Mouse (Mus musculus) layer of hippocampus, adult 8-10 months (tissue): ENCODE measurements around the gene Tprn. TPM values are rescaled to one million over a fixed set of nuclear protein-coding genes. Genes with fewer than 3 reads are reported as not detected.

Source experiments
- DNase-seq, 2 experiments: peaks; one replicate each; pipeline ENCODE4 v3.0.0; 2022; ENCODE audit warnings: low spot score in 2 of 2
- total RNA-seq, 4 experiments: library from RNA; stranded (reverse); gene quantifications; 2 replicates each; pipeline ENCODE4 v1.2.4; 2022

The Tprn gene
- total RNA-seq, 4 experiments from 2014 or later: 19.9 to 27.8 (median 24.3) TPM

DNA sequence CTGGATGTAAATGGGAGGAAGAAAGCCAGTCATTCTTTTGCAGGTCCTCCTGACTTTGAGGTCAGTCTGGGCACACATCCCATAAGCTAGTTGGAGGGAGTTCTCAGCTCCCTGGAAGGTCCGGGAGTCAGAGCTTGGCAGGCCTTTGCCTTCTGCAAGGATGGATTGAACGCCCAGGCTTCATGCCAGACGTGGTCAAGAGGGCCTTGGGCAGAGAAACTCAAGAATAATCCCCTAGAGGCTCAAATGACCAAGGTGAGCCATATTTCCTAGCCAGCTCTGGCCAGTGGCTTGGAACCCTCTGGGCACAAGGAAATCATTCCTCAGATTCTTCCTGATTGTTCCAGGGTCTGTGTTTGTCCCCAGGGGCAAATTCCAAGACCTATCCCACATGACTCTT, 2.4 kb downstream of the Tprn start:
- DNase-seq: no peak

DNA sequence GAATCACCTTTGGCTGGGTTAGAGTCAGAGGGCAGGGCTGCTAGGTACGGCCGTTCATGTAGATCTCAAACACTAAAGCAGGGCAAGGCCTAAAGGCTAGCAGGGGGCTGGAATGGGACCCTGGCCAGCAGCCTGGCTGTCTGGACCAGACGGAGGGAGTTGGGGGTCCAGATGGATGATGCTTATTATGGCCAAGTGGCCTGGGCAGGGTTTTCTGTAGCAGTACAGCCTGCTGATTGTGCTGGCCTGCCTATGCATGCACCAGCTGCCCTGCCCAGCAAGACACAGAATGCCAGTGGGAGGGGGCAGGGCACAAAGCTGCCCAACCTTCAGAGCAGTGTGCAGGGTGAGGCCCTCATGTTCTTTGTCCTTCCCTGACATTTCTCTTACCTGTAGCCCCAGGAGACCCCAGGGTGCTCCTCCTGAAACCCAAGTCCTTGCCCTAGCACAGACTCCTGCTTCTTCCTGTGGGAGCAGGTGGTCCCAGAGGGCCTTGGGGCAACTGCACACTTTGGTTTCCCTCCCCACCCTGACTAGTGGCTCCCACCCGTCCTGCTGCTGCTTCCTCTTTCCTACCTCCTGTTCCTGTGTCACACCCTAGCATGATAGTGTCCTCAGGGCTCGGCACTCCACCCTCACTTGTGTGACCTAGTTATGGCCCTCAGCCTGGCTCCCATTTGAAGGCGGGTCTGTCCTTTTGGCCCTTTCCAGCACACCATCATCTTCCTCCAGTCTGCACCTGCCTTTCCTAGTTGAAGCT, 3.7 kb downstream of the Tprn start:
- DNase-seq: peak in 1 of 2 experiments; percentile 53

DNA sequence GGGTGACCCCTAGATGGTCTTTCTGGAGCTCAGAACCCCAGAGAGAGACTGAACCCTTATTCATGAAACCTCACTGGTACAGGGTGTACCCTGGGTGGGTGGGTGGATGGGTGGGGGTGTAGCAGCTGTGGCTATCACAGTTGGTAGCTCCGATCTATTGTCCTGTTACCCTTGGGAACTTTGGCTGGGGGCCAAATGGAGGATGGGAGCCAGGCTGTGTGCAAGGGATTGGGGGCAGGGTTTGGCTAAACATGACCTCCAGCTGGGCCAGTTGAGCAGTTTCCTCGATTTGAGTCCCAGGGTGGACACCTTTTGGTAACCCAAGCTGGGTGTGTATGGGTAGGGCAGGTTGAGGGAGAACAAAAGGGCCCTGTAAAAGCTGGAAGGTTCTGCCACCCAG, 4.3 kb downstream of the Tprn start:
- DNase-seq: peak; percentile 79 to 85

DNA sequence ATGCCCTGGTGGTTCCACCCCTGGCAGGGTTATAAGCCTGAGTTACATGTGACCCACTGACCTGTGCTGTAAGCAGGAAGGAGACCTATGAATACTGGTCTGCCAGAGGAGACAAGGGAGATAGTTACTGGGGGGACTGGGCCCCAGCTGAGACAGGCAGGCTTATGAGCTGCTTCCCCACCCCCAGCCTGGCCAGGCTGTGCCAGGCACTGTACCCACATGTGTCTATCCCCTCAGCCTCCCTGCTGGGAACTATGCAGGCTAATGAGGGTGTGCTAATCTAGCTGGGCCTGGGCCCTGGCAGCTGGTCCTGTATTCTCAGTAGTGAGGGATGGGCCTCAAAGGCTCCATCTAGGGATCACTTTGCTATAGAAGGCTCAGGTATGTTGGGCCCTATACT, 4.8 kb downstream of the Tprn start:
- no peak for DNase-seq

DNA sequence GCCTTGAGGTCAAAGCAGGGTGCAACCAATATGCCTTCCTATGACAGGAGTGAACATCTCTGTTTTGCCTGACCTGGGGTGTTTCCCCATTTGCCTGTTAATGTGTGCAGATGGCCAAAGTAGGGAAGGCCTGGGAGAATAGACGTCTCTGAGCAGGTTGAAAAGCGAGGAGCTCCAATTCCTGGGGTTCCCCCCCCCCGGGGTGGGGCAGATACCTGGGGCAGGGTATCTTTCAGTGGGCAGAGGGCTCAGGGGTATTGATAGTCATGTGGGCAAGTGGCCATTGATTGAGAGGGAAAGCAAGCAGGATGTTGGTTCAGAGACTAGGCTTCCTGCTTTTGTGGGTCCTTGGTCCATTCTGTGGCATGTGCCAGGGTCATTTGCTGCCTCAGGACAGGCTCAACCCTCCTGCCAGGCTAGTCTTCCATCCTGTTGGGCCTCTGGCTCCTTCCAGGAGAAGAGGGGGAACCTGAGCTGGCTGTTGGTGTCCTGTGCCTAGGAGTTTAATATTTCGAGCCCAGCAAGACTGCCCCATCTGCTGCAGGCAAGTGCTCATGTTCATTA, 5.4 kb downstream of the Tprn start:
- no peak for DNase-seq

DNA sequence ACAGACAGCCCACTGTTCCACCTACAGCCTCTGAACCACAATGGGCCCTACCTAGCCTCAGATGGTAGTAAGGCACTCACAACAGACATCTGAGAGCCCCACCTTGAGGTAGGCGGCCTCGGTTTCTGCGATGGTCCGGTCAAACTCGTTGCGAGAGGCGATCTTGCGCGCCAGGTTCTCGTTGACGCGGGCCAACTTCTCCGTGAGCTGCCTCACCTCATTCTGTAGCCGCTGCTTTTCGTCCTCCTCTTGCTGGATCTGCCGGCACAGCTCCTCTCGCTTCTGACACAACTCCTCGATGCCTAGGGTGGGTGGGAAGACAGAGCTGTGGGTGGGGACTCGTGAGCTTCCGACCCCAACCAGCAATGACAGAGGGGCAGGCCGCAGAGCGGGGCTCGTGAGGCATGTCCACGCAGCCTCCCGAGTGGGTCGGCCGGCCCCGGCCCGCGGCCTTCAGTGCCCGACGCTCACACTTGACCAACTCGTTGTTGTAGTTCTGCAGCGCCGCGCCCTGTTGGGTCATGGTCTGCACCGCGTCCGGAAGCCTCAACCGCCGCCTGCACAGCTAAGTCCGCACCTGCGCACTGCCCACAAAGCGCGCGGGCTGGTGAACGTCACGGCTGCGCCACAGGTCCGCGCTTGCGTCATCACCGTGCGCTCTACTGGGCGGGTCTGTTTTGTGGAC, 9.6 kb downstream of the Tprn start, which contains the start of the genes Ssna1 and Anapc2:
Gene Ssna1, minus strand, starts transcription at position 612 of the 685 bp plus-strand sequence.
Gene Anapc2, plus strand, starts transcription at position 652 of the 685 bp plus-strand sequence.
- peak; percentile 95 to 97 for DNase-seq

DNA sequence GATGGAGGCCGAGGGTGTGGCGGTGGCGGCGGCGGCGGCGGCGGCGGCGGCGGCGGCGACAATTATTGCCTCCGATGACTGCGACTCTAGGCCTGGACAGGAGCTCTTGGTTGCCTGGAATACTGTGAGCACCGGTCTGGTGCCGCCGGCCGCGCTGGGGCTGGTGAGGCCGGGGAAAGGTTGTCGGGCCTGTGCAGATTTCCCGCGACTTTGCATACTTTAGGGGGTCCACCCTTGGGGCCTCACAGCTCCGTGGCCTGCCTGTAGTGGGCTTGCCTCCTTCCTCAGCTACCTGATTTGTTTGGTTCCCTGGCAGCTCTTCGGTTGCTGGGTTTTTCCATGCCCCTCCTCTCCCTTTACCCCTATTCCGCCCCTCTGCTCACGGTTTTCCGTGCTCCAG, 10.1 kb downstream of the Tprn start:
- DNase-seq: no peak

DNA sequence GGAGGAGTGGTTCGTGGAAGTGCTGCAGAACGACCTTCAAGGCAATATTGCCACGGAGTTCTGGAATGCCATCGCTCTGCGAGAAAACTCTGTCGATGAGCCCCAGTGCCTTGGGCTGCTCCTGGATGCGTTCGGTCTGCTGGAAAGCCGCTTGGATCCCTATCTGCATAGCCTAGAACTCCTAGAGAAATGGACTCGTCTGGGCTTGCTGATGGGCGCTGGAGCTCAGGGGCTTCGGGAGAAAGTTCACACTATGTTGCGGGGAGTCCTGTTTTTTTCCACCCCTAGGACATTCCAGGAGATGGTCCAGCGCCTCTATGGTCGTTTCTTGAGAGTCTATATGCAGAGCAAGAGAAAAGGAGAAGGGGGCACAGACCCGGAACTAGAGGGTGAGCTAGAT, 10.6 kb downstream of the Tprn start:
- no peak for DNase-seq

DNA sequence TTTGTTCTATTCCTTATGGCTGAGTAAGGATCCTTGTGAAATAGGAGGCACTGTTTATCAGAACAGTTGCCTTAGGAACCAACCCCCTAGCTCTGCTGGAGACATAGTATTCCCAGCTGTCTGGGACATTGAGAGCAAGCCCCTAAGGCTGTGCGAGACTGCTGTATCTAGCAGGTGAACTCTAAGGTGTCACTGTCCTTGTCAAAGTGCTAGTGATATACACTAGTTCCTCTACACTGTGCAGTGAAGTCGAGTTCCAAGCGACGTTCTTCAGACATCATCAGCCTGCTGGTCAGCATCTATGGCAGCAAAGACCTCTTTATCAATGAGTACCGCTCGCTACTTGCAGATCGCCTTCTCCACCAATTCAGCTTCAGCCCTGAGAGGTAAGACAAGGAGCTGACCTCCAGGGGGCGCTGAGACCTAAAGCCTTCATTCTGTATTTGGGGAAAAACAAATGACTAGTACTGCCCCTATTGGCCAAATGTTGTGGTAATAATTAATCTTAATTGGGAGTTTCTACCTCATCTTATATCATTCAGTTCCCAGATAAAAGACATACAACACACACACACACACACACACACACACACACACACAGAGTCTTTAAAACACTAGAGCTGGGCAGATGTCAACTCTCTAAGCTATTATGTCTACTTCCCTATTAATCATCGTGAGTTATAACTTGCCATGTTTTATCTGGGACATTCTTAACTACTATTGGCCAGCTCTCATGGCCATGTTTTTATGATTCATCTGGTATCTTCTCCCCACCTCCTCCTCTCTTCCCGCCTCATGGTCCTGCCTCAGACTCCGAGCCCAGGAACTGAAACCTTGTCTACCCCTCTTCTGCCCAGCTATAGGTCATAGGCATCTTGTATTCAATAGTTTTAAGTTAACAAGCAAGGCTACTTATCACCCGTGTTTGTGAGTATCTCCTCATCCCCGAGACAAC, 16.8 kb downstream of the Tprn start:
- DNase-seq: peak in 1 of 2 experiments; percentile 87

DNA sequence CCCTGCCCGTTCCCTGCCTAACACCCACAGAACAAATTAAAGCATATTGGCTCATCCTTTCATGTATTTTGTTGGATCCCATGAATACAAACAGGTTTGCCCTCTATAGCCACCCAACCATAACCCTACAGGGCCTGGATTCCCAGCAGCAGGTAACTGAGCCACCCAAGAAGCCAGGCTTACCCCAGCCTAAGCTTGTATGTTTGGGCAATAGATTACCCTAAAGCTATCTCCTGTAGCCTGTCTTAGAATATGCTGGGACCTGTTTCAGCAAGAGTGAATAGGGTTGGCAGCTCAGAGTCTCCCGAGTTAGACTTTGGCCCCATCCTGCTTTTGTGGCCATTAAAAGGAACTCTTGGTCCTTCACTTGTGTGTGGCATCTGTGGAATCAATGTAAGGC, 23.1 kb downstream of the Tprn start:
- no peak for DNase-seq

DNA sequence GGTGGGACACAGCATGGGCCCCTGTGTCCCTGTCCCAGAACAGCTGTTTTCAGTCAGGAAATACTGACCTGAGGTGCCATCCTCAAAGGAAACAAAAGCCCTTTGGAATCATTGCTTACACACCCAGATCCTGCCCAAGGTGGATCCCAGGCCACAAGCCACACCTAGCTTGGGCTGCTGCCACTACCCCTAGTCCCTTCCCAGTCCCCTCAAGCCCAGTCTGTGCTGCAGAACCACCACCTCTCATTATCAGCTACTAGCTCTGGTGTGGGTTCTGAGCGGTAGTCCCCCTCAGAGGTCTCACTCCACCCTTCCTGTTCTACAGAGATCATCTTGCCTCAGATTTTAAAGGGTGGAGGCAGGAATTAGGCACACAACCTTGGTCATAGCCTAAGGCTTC, 23.9 kb downstream of the Tprn start:
- DNase-seq: no peak

DNA sequence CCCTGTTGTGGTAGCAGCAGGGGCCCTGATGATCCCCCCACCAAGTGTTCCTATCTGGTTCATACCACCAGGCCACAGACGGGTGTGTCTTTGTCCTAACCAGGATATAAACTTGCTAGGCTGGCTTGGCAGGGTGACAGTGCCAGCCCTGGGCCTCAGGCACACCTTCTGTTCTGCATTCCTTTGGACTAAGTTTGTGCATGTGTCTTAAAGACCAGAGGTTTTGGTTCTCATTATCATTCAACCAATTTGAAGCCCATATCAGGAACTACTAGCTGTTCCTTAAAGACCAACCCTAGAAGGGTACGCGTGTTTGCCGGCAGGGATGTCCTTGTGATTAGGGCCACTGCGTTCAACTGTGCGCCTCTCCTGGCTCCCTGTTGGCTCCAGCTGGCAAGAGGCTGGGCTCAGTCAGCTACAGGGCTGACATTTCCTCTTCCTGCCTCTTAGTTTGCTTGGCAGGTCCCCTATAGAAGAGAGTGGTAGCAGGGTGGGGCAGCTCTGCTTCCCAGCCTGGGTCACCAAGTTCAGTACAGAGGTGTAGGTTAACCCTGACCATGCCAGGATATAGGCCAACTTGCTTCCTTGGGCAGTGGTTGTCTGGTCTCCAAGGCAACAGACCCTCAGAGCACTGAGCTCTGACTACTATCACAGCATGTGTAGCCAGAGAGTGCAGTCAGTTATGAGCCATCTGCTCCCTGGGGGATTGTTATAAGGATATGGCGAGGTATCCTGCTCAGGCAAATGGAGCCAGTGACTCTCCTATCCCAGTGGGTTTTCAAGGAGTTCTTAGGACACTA, 24.6 kb downstream of the Tprn start:
- no peak for DNase-seq

DNA sequence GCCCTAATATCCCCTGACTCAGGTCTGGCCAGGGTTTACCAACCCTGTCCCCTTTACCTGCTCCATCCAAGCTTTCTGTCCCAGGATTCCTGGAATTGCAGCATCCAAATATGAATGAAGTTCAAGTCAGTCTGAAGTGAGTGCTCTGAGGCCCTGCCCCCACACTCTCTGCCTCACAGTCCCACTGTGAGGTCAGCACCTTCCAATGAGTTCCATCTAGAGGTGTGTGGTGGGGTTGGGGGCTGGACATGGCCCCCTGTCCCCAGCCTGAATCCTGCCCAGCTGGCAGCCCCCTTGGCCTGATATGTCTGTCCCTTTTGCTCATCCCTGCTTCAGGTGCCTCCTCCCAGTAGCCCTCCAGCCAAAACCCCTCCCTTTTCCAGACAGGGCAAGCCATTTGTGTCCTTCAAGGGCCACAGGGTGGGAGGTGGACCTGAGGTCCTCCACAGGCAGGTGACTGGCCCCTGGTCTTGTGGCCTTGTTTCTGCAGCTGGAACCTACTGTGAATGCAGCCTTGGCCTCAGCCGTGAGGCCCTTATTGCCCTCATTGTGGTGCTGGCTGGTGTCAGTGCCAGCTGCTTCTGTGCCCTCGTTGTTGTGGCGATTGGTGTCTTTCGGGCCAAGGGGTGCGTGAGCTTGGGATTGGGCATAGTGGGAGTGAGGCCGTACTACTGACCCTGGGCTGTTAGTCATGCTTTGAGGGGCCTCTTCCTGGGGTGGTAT, 25.7 kb downstream of the Tprn start, which contains the start of gene Tmem210:
Gene Tmem210, plus strand, starts transcription at position 219 of the 723 bp plus-strand sequence.
- no peak for DNase-seq

DNA sequence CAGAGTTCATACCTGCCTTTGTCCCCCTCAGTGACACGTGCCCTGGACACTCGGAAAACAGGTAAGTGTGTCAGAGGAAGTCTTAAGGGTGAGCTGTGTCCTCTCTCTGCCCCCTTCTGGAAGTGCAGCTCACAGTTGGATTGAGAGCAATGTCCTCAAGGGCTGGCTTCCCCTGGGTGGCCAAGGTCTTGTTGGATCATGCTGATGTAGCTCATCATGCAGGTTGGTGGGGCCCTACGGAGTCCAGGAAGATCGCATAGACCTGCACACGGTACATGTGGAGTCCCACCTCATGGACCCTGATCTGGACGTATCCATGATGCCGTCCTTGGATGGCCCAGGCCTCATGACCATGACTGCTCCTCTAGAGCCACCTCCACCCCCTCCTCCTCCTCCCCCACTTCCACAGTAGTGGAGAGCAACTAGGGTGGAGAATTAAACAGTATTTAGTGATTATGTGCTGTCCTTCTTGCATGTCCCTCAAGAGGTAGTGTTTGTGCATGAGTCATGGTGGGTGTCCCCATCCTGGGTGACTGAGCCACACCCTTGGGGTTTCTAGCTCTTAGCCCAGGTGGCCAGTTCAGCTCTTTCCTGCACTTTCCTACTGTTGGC, 26.4 kb downstream of the Tprn start:
- no peak for DNase-seq

DNA sequence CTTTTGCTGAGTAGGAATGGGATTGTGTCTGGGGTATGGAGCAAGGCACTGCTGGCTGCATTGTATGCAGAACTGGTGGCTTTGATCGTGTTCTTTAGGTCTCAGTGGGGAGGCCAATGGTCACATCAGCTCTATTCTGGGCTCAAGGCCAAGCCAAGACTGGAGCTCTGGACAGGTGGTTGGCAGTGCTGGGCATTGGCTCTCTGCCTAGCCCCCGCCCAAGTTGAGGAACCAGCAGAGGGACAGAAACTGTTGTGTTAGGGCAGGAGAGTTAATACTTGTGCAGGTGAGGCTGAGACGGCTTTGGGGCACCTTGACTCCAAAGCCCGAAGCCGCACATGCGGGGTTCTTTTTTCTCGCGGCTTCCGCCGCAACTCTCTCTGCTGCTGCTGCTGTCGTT, 27.2 kb downstream of the Tprn start, which contains the start of gene Lrrc26:
Gene Lrrc26, plus strand, starts transcription at position 265 of the 400 bp plus-strand sequence.
- no peak for DNase-seq

DNA sequence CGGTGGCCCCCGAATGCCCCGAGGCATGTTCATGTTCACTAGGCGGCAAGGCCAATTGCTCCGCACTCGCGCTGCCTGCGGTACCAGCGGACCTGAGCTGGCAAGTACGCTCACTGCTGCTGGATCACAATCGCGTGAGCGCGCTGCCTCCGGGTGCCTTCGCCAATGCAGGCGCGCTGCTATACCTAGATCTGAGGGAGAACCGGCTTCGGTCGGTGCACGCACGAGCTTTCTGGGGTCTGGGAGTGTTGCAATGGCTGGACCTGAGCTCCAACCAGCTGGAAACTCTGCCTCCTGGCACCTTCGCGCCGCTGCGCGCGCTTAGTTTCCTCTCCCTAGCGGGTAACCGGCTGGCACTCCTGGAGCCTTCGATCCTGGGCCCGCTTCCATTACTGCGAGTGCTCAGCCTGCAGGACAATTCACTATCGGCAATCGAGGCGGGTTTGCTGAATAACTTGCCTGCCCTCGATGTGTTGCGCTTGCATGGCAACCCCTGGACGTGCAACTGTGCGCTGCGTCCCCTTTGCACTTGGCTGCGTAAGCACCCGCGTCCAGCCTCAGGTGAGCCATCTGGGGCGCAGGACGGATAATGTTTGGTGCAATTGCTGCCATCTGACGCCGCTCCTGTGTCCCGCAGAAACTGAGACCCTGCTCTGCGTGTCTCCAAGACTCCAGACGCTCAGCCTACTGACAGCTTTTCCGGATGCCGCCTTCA, 27.8 kb downstream of the Tprn start:
- peak in 1 of 2 experiments; percentile 74 for DNase-seq

DNA sequence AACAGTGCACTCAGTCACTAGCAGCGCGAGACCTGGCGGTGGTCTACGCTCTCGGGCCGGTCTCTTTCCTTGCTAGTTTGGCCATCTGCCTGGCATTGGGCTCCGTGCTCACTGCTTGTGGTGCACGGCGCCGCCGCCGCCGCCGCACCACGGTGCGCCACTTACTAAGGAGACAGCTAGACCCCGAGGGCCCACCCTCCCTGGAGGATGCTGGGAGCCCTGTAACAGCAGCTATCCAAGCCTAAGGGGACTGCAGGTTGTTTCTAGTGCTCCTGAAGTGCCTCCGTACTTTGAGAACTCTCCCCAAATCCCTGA, 28.4 kb downstream of the Tprn start:
- DNase-seq: peak in 1 of 2 experiments; percentile 58

DNA sequence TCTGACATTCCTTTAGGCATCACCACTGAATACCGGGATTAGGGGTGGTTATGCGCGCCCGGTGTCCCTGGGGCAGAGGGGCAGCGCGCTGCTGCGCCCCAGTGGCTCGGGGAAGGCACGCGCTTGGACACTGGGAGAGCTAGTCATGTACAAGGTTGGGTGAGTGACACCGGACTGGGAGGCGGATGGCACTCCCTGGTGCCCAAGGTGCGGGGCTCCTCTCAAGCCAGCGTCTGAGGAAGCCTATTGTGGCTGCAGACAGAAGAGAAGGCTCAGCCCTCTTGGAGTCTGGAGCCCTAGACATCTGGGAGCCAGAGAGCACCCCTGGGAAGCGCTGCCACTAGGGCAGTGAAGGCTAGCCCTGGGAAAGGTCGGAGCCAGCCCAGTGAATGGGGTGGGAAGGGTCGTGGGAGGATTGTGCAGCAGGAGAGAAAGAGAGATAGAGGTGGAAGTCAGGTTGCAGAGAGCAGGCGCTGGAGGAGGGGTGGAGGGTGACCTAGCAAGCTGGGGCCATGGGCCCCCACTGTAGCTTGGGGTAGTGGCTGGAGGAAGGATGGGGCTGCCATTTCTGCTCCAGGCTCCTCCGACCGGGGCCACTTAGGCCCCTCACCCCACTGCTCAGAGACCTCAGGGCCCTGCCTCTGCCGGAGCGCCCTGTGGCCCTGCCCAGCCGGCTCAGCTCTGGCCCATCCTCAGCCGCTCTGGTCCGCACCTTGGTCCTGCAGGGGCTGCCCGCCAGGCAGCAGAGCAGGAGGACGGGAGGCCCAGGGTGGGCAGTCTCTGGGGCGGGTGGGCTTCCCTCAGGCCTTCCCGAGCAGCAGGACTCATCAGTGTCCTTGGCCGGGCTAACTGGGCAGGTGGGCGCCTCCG, 29.0 kb downstream of the Tprn start:
- DNase-seq: no peak
